8 mouse cellular contexts compared by ENCODE assay signal in genomic region chr11:94500362-94500761, GRCm38 (mm10). TPM values are rescaled to one million over a fixed set of nuclear protein-coding genes. Genes with fewer than 3 reads are reported as not detected.
A peak's percentile ranks its signal among the peaks of the same experiment; 100 is the strongest.
DNase-seq lines count a peak whose midpoint lies in the region; ATAC-seq and TF ChIP-seq lines count a peak whose summit lies in the region.
"Had no signal": no experiment of that assay in that cellular context is flagged by ENCODE, and none has a peak within 500 bp of the region (broad histone marks: within the 10 kb centered on the region; RNA-seq: fewer than 3 reads in every experiment).

No protein-coding gene starts in this region.

- no peak for DNase-seq in heart, postnatal 0 days (ENCODE audit: low spot score)
- no peak for DNase-seq in heart, adult 11 months
- no peak for DNase-seq in midbrain, embryonic 14.5 days
- DNase-seq in gastrocnemius, adult 8-10 months (ENCODE audit: low spot score in 2 of 2): no peak
- DNase-seq in spleen, adult 12 weeks (ENCODE audit: low spot score): no peak

- TF ChIP-seq CTCF in heart, postnatal 0 days (IDR thresholded peaks at IDR 0.05; ENCODE audit: low read depth): no peak
- TF ChIP-seq CTCF in intestine, postnatal 0 days (IDR thresholded peaks at IDR 0.05; ENCODE audit: low read depth): no peak

- WGBS in heart, postnatal 0 days: 29% methylated on average over 8 of the region's 8 CpGs
- 30% methylated on average over 8 of the region's 8 CpGs for WGBS in midbrain, embryonic 15.5 days
- WGBS in midbrain, embryonic 14.5 days: 32% methylated on average over 8 of the region's 8 CpGs
- 30% methylated on average over 8 of the region's 8 CpGs for WGBS in intestine, postnatal 0 days

- TF ChIP-seq EP300 in heart, postnatal 0 days (IDR thresholded peaks at IDR 0.05; ENCODE audit: low read depth): no peak

- peak overlapping the region; percentile 56 for H3K4me3 ChIP-seq in heart, postnatal 0 days (ENCODE audit: low read depth, low read length)
- H3K4me3 ChIP-seq in midbrain, embryonic 15.5 days: no peak overlapping the region
- no peak overlapping the region for H3K4me3 ChIP-seq in midbrain, embryonic 14.5 days (replicated peaks; ENCODE audit: low read depth, low read length)
- H3K4me3 ChIP-seq in intestine, postnatal 0 days (ENCODE audit: low read depth, low read length): no peak overlapping the region

- H3K4me2 ChIP-seq in heart, postnatal 0 days (ENCODE audit: low read depth, low read length): peak overlapping the region; percentile 74
- H3K4me2 ChIP-seq in midbrain, embryonic 15.5 days: peak overlapping the region; percentile 54; the same call in 1 of the 2 replicates
- no peak overlapping the region for H3K4me2 ChIP-seq in midbrain, embryonic 14.5 days (ENCODE audit: low read length)
- peak overlapping the region; percentile 69; the same call in 1 of the 2 replicates for H3K4me2 ChIP-seq in intestine, postnatal 0 days (replicated peaks; ENCODE audit: low read depth)

- H3K9me3 ChIP-seq in heart, postnatal 0 days (replicated peaks; ENCODE audit: control insufficient read depth, low read length): no peaks in the 10 kb centered on the region
- H3K9me3 ChIP-seq in midbrain, embryonic 15.5 days: no peaks in the 10 kb centered on the region
- H3K9me3 ChIP-seq in midbrain, embryonic 14.5 days (ENCODE audit: control insufficient read depth, low read length): no peaks in the 10 kb centered on the region
- no peaks in the 10 kb centered on the region for H3K9me3 ChIP-seq in intestine, postnatal 0 days (ENCODE audit: control insufficient read depth)

- ATAC-seq in heart, postnatal 0 days (ENCODE audit: insufficient read depth, low read depth): no peak
- ATAC-seq in midbrain, embryonic 15.5 days (replicated peaks): no peak
- ATAC-seq in midbrain, embryonic 14.5 days (ENCODE audit: low FRiP score, low TSS enrichment): no peak
- ATAC-seq in intestine, postnatal 0 days: no peak

- peak overlapping the region; percentile 92 for H3K27ac ChIP-seq in heart, postnatal 0 days (ENCODE audit: low read depth)
- no peak overlapping the region for H3K27ac ChIP-seq in midbrain, embryonic 15.5 days
- no peak overlapping the region for H3K27ac ChIP-seq in midbrain, embryonic 14.5 days (replicated peaks; ENCODE audit: low read depth, low read length)
- H3K27ac ChIP-seq in intestine, postnatal 0 days (ENCODE audit: low read depth, low read length): no peak overlapping the region

- H3K27me3 ChIP-seq in heart, postnatal 0 days (ENCODE audit: control insufficient read depth, insufficient read depth, low read length): 0 out of 2 replicates have a peak, but pooled peaks cover 3% of the 10 kb centered on the region
- peaks cover 13% of the 10 kb centered on the region; the same call in 1 of the 2 replicates for H3K27me3 ChIP-seq in midbrain, embryonic 15.5 days (replicated peaks)
- peaks cover 8% of the 10 kb centered on the region; the same call in 1 of the 2 replicates for H3K27me3 ChIP-seq in midbrain, embryonic 14.5 days (ENCODE audit: control insufficient read depth, insufficient read depth, low read length)
- H3K27me3 ChIP-seq in intestine, postnatal 0 days (replicated peaks; ENCODE audit: control insufficient read depth, insufficient read depth, low read length): 0 out of 2 replicates have a peak, but pooled peaks cover 8% of the 10 kb centered on the region

- peaks cover 23% of the 10 kb centered on the region for H3K4me1 ChIP-seq in heart, postnatal 0 days (ENCODE audit: control insufficient read depth, insufficient read depth)
- H3K4me1 ChIP-seq in midbrain, embryonic 15.5 days: peaks cover 22% of the 10 kb centered on the region
- peaks cover 23% of the 10 kb centered on the region for H3K4me1 ChIP-seq in midbrain, embryonic 14.5 days (ENCODE audit: control insufficient read depth, insufficient read depth, low read length)
- peaks cover 12% of the 10 kb centered on the region; the same call in 1 of the 2 replicates for H3K4me1 ChIP-seq in intestine, postnatal 0 days (replicated peaks; ENCODE audit: control insufficient read depth, insufficient read depth, low read length)

- H3K9ac ChIP-seq in heart, postnatal 0 days (replicated peaks; ENCODE audit: low read depth, low read length): peak overlapping the region; percentile 64
- no peak overlapping the region; the same call in 1 of the 2 replicates for H3K9ac ChIP-seq in midbrain, embryonic 15.5 days
- no peak overlapping the region for H3K9ac ChIP-seq in midbrain, embryonic 14.5 days (replicated peaks; ENCODE audit: low read length)
- H3K9ac ChIP-seq in intestine, postnatal 0 days (ENCODE audit: low read depth, low read length): no peak overlapping the region

- 0 out of 2 replicates have a peak, but pooled peaks cover 4% of the 10 kb centered on the region for H3K36me3 ChIP-seq in heart, postnatal 0 days (replicated peaks; ENCODE audit: control insufficient read depth, insufficient read depth, low read length)
- H3K36me3 ChIP-seq in midbrain, embryonic 15.5 days (replicated peaks): no peaks in the 10 kb centered on the region
- H3K36me3 ChIP-seq in midbrain, embryonic 14.5 days (ENCODE audit: control insufficient read depth, insufficient read depth, low read length): no peaks in the 10 kb centered on the region
- H3K36me3 ChIP-seq in intestine, postnatal 0 days (ENCODE audit: control insufficient read depth, insufficient read depth): no peaks in the 10 kb centered on the region

RNA-seq across cellular contexts. Expression of gene Epn3, which starts 0.6 kb away (rescaled TPM):
- 32.5 and 44.4 TPM in 2 replicates for total RNA-seq in heart, postnatal 0 days (2014; rRNA removed; ENCODE audit: low replicate concordance)
- polyA plus RNA-seq in heart, postnatal 0 days (2015; fragmentation: Nextera tagmentation; extraction: Ambion mirVana): 11.4 and 13.3 TPM in 2 replicates
- 0.72 and 1.2 TPM in 2 replicates for polyA plus RNA-seq in midbrain, embryonic 15.5 days (2015; fragmentation: Nextera tagmentation; extraction: Ambion mirVana)
- 0.23 and 0.43 TPM in 2 replicates for polyA plus RNA-seq in midbrain, embryonic 14.5 days (2014; fragmentation: Nextera tagmentation; extraction: Ambion mirVana)
- polyA plus RNA-seq in intestine, postnatal 0 days (2015; fragmentation: Nextera tagmentation; extraction: Ambion mirVana): 0.55 and 1.0 TPM in 2 replicates
- under 1 TPM in 1 of 4 experiments, not detected in 3; 0.11 TPM for total RNA-seq in gastrocnemius, adult 8-10 months (2022)

RNA-seq across cellular contexts. Expression of gene Spata20, which starts 14.4 kb away (rescaled TPM):
- total RNA-seq in heart, postnatal 0 days (2014; rRNA removed; ENCODE audit: low replicate concordance): not detected in 2 replicates
- 0.30 and 0.56 TPM in 2 replicates for polyA plus RNA-seq in heart, postnatal 0 days (2015; fragmentation: Nextera tagmentation; extraction: Ambion mirVana)
- 0.48 and 0.69 TPM in 2 replicates for polyA plus RNA-seq in midbrain, embryonic 15.5 days (2015; fragmentation: Nextera tagmentation; extraction: Ambion mirVana)
- polyA plus RNA-seq in midbrain, embryonic 14.5 days (2014; fragmentation: Nextera tagmentation; extraction: Ambion mirVana): 0.42 and 0.54 TPM in 2 replicates
- not detected in 2 replicates for polyA plus RNA-seq in intestine, postnatal 0 days (2015; fragmentation: Nextera tagmentation; extraction: Ambion mirVana)
- total RNA-seq in gastrocnemius, adult 8-10 months (2022): not detected
- total RNA-seq: neutrophil, adult 5-6 weeks had no signal

RNA-seq across cellular contexts. Expression of gene Mycbpap, which starts 21.2 kb away (rescaled TPM):
- total RNA-seq in heart, postnatal 0 days (2014; rRNA removed; ENCODE audit: low replicate concordance): 3.2 and 4.7 TPM in 2 replicates
- polyA plus RNA-seq in heart, postnatal 0 days (2015; fragmentation: Nextera tagmentation; extraction: Ambion mirVana): 3.5 and 3.7 TPM in 2 replicates
- 4.1 and 4.5 TPM in 2 replicates for polyA plus RNA-seq in midbrain, embryonic 15.5 days (2015; fragmentation: Nextera tagmentation; extraction: Ambion mirVana)
- 2.1 and 3.3 TPM in 2 replicates for polyA plus RNA-seq in midbrain, embryonic 14.5 days (2014; fragmentation: Nextera tagmentation; extraction: Ambion mirVana)
- polyA plus RNA-seq in intestine, postnatal 0 days (2015; fragmentation: Nextera tagmentation; extraction: Ambion mirVana): 0.94 and 1.7 TPM in 2 replicates
- total RNA-seq in gastrocnemius, adult 8-10 months (2022): not detected
- total RNA-seq: neutrophil, adult 5-6 weeks had no signal

RNA-seq across cellular contexts. Expression of gene Cacna1g, which starts 26.4 kb away (rescaled TPM):
- total RNA-seq in heart, postnatal 0 days (2014; rRNA removed; ENCODE audit: low replicate concordance): 29.6 and 46.2 TPM in 2 replicates
- 6.9 and 7.4 TPM in 2 replicates for polyA plus RNA-seq in heart, postnatal 0 days (2015; fragmentation: Nextera tagmentation; extraction: Ambion mirVana)
- 17.7 and 20.7 TPM in 2 replicates for polyA plus RNA-seq in midbrain, embryonic 15.5 days (2015; fragmentation: Nextera tagmentation; extraction: Ambion mirVana)
- 20.1 and 22.7 TPM in 2 replicates for polyA plus RNA-seq in midbrain, embryonic 14.5 days (2014; fragmentation: Nextera tagmentation; extraction: Ambion mirVana)
- 1.2 and 1.4 TPM in 2 replicates for polyA plus RNA-seq in intestine, postnatal 0 days (2015; fragmentation: Nextera tagmentation; extraction: Ambion mirVana)
- total RNA-seq in gastrocnemius, adult 8-10 months (2022): 1 to 10 TPM in 2 of 4 experiments, under 1 TPM in 2; 0.63 to 1.3 (median 0.86) TPM
- total RNA-seq: neutrophil, adult 5-6 weeks had no signal

RNA-seq across cellular contexts. Expression of gene Rsad1, which starts 48.7 kb away (rescaled TPM):
- 14.5 and 17.7 TPM in 2 replicates for total RNA-seq in heart, postnatal 0 days (2014; rRNA removed; ENCODE audit: low replicate concordance)
- 9.2 and 9.8 TPM in 2 replicates for polyA plus RNA-seq in heart, postnatal 0 days (2015; fragmentation: Nextera tagmentation; extraction: Ambion mirVana)
- 9.1 and 9.7 TPM in 2 replicates for polyA plus RNA-seq in midbrain, embryonic 15.5 days (2015; fragmentation: Nextera tagmentation; extraction: Ambion mirVana)
- polyA plus RNA-seq in midbrain, embryonic 14.5 days (2014; fragmentation: Nextera tagmentation; extraction: Ambion mirVana): 5.9 and 8.0 TPM in 2 replicates
- 1.2 and 1.8 TPM in 2 replicates for polyA plus RNA-seq in intestine, postnatal 0 days (2015; fragmentation: Nextera tagmentation; extraction: Ambion mirVana)
- total RNA-seq in gastrocnemius, adult 8-10 months (2022): 1 to 10 TPM; 4.0 to 5.1 (median 4.4) TPM
